Mouse (Mus musculus): ENCODE measurements around the gene Yap1.

The Yap1 gene

GRCm38 (mm10) chr9:7977587-7977986, 26.8 kb downstream of the Yap1 start:
- no peak for DNase-seq (ENCODE audit: low spot score in 2 of 2)

GRCm38 (mm10) chr9:7971993-7972392, 32.4 kb downstream of the Yap1 start:
- no peak for DNase-seq (ENCODE audit: low spot score in 2 of 2)

GRCm38 (mm10) chr9:7967980-7968379, 36.4 kb downstream of the Yap1 start:
- DNase-seq (ENCODE audit: low spot score in 2 of 2), result no peak

GRCm38 (mm10) chr9:7965590-7965989, 38.8 kb downstream of the Yap1 start:
- DNase-seq (ENCODE audit: low spot score in 2 of 2), result no peak

- DNase-seq (ENCODE audit: low spot score in 2 of 2), result no peak
Measured at GRCm38 (mm10) chr9:7963867-7964266, 40.5 kb downstream of the Yap1 start.

- no peak for DNase-seq (ENCODE audit: low spot score in 2 of 2)
Measured at GRCm38 (mm10) chr9:7962915-7963314, 41.5 kb downstream of the Yap1 start.

- no peak for DNase-seq (ENCODE audit: low spot score in 2 of 2)
Measured at GRCm38 (mm10) chr9:7961366-7962160, 42.8 kb downstream of the Yap1 start.

GRCm38 (mm10) chr9:7960382-7960781, 44.0 kb downstream of the Yap1 start:
- DNase-seq (ENCODE audit: low spot score in 2 of 2), result no peak

GRCm38 (mm10) chr9:7959301-7959700, 45.1 kb downstream of the Yap1 start:
- no peak for DNase-seq (ENCODE audit: low spot score in 2 of 2)

- DNase-seq (ENCODE audit: low spot score in 2 of 2), result no peak
Measured at GRCm38 (mm10) chr9:7958025-7958593, 46.3 kb downstream of the Yap1 start.

GRCm38 (mm10) chr9:7957407-7957806, 47.0 kb downstream of the Yap1 start:
- DNase-seq (ENCODE audit: low spot score in 2 of 2), result no peak

- no peak for DNase-seq (ENCODE audit: low spot score in 2 of 2)
Measured at GRCm38 (mm10) chr9:7956400-7956799, 48.0 kb downstream of the Yap1 start.

GRCm38 (mm10) chr9:7952886-7953285, 51.5 kb downstream of the Yap1 start:
- no peak for DNase-seq (ENCODE audit: low spot score in 2 of 2)

- DNase-seq (ENCODE audit: low spot score in 2 of 2), result no peak
Measured at GRCm38 (mm10) chr9:7950211-7950644, 54.2 kb downstream of the Yap1 start.

GRCm38 (mm10) chr9:7947946-7948345, 56.5 kb downstream of the Yap1 start:
- DNase-seq (ENCODE audit: low spot score in 2 of 2), result no peak

- DNase-seq (ENCODE audit: low spot score in 2 of 2), result no peak
Measured at GRCm38 (mm10) chr9:7943796-7944462, 60.5 kb downstream of the Yap1 start.

GRCm38 (mm10) chr9:7942701-7943100, 61.7 kb downstream of the Yap1 start:
- DNase-seq (ENCODE audit: low spot score in 2 of 2), result no peak

GRCm38 (mm10) chr9:7940075-7940474, 64.3 kb downstream of the Yap1 start:
- DNase-seq (ENCODE audit: low spot score in 2 of 2), result no peak

- DNase-seq (ENCODE audit: low spot score in 2 of 2), result no peak
Measured at GRCm38 (mm10) chr9:7934419-7934818, 70.0 kb downstream of the Yap1 start.

GRCm38 (mm10) chr9:7929552-7929951, 74.8 kb downstream of the Yap1 start:
- no peak for DNase-seq (ENCODE audit: low spot score in 2 of 2)

- no peak for DNase-seq (ENCODE audit: low spot score in 2 of 2)
Measured at GRCm38 (mm10) chr9:7928866-7929265, 75.5 kb downstream of the Yap1 start.

GRCm38 (mm10) chr9:7928207-7928793, 76.1 kb downstream of the Yap1 start:
- DNase-seq (ENCODE audit: low spot score in 2 of 2), result no peak

- DNase-seq (ENCODE audit: low spot score in 2 of 2), result no peak
Measured at GRCm38 (mm10) chr9:7914925-7915324, 89.5 kb downstream of the Yap1 start.

Data from natural killer cell, adult 2 months (primary cell).